Mouse (Mus musculus): ENCODE data around the gene Sp6. TPM values are rescaled to one million over a fixed set of nuclear protein-coding genes. Genes with fewer than 3 reads are reported as not detected.
A peak's percentile ranks its signal among the peaks of the same experiment; 100 is the strongest.

Sp6 gene
- polyA plus RNA-seq, 1 experiment from 2014 or later: 0.29 TPM

DNA sequence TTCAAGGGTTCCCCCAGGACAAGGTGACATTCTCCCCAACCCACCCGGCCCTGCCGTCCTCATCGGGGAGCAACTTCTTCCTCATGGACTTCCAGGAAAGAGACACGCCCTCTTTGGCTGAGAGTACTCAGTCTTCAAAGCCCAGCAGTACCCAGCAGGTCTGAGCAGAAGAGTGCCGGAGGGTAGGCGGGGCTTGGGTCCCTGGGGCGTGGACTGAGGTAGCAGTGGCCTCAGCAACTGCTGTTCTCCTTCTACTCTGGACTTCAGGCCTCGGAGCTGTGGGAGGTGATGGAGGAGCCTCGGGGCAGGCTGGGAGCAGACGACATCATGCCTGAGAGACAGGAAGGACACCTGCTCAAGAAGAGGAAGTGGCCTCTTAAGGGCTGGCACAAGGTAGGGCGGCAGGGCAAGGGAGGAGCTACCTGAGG is 39.0 kb downstream of the Sp6 start:
- Histone ChIP-seq H3K4me3 (replicated peaks) (peak overlapping the region; percentile 71), H3K4me1 (replicated peaks) (peaks cover 23% of the 10 kb centered on the region), H3K9ac (no peak overlapping the region), H3K36me3 (peaks cover 43% of the 10 kb centered on the region), H3K27ac (no peak overlapping the region), H3K27me3 (replicated peaks) (no peaks in the 10 kb centered on the region), H3K9me3 (no peaks in the 10 kb centered on the region), H3K4me2 (replicated peaks) (peak overlapping the region; percentile 89)
- 10% methylated on average over 11 of the region's 11 CpGs for WGBS
- ATAC-seq: peak; percentile 88

DNA sequence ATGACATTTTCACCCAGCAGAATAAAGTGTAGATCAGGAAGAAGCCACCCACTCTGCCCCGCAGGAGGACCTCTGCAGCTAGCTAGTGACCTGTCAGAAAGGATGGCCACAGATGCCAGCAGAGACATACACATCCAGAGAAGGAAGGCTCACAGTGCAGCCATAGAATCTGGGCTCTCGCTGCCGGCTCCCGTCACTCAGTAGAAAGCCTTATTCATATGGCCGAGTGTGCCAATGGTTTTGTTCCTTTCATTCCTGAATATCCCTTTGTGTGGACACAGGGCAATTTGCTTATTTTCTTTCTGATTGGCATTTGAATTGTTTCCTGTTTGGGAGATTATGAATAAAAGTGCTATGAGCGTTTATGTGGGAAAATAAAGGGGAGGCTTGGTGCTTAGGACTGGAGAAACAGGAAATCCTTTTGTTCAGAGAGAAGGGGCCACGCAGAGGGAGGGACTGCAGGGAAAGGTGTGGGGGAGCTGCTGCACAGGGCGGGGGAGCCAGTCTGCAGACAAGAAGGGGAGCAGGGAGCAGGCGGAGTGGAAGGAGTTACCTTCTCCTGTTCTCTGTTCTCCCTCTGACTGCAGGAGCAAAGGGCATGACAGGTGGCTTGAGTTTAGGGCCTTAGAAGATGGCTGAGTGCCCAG is 50.2 kb downstream of the Sp6 start:
- WGBS: 60% methylated on average over 9 of the region's 9 CpGs
- H3K4me3 ChIP-seq (replicated peaks): no peak overlapping the region
- H3K27ac ChIP-seq: peak overlapping the region; percentile 48; the same call in 1 of the 2 replicates
- H3K36me3 ChIP-seq: peaks cover 18% of the 10 kb centered on the region
- no peak overlapping the region for H3K4me2 ChIP-seq (replicated peaks)
- H3K27me3 ChIP-seq (replicated peaks): no peaks in the 10 kb centered on the region
- no peak for ATAC-seq
- H3K4me1 ChIP-seq (replicated peaks): 0 out of 2 replicates have a peak, but pooled peaks cover 3% of the 10 kb centered on the region
- H3K9ac ChIP-seq: no peak overlapping the region
- H3K9me3 ChIP-seq: no peaks in the 10 kb centered on the region

DNA sequence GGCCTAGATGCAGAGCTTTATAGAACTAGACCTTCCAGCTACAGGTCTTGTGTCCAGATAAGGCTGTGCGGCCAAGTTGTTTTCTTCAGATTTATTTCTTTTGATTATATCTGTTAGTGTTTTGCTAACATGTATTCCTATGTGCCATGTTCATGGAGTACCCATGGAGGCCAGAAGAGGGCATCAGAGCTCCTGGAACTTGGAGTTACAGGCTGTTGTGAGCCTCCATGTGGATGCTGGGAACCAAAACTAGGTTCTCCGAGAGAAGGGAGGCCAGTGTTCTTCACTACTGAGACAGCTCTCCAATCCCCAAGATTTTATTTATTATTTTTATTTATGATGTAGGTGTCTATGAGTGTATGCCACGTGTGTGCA is 50.7 kb downstream of the Sp6 start:
- Histone ChIP-seq H3K4me2 (replicated peaks) (no peak overlapping the region), H3K9ac (no peak overlapping the region), H3K4me1 (replicated peaks) (0 out of 2 replicates have a peak, but pooled peaks cover 3% of the 10 kb centered on the region), H3K36me3 (peaks cover 18% of the 10 kb centered on the region), H3K4me3 (replicated peaks) (no peak overlapping the region), H3K9me3 (no peaks in the 10 kb centered on the region), H3K27ac (0 out of 2 replicates have a peak overlapping the region, but pooled peaks have one; percentile 48), H3K27me3 (replicated peaks) (no peaks in the 10 kb centered on the region)
- WGBS: 89% methylated on average over 3 of the region's 3 CpGs
- ATAC-seq: no peak

DNA sequence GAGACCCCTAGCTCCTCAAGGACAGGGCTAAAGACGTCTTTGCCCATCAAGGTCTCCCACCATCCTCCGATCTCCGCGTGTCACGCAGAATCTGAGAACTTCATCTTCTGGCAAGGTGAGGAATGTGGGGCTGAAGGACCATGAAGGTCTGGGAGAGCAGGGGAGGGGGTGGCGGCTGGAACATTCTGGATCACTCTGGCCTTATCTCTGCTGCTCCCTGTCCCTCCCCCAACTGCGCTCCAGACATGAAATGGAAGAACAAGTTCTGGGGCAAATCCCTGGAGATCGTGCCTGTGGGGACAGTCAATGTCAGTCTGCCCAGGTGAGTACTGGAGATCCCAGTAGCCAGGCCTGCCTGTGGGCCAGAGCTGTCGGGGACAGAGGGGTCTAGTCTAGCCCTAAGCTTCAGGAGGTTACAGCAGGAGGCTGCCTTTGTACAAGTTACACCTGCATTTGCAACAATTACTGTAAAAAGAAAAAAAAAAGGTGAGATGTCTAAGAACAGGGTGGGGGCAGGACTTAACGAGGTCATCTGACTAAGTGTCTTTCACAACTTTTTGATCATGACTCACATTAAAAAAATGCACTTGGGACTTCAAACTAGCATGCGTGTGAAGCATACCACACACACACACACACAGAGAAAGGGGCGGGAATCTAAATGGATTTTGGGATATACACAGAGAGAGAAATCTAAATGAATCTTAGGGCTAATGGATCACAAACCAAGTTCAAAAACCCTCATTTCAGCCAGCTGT is 52.5 kb downstream of the Sp6 start:
- Histone ChIP-seq H3K9me3 (no peaks in the 10 kb centered on the region), H3K9ac (no peak overlapping the region), H3K4me3 (replicated peaks) (no peak overlapping the region), H3K4me1 (replicated peaks) (peaks cover 8% of the 10 kb centered on the region; the same call in 1 of the 2 replicates), H3K27me3 (replicated peaks) (no peaks in the 10 kb centered on the region), H3K36me3 (peaks cover 10% of the 10 kb centered on the region), H3K27ac (no peak overlapping the region), H3K4me2 (replicated peaks) (no peak overlapping the region)
- 84% methylated on average over 12 of the region's 12 CpGs for WGBS
- ATAC-seq: no peak

DNA sequence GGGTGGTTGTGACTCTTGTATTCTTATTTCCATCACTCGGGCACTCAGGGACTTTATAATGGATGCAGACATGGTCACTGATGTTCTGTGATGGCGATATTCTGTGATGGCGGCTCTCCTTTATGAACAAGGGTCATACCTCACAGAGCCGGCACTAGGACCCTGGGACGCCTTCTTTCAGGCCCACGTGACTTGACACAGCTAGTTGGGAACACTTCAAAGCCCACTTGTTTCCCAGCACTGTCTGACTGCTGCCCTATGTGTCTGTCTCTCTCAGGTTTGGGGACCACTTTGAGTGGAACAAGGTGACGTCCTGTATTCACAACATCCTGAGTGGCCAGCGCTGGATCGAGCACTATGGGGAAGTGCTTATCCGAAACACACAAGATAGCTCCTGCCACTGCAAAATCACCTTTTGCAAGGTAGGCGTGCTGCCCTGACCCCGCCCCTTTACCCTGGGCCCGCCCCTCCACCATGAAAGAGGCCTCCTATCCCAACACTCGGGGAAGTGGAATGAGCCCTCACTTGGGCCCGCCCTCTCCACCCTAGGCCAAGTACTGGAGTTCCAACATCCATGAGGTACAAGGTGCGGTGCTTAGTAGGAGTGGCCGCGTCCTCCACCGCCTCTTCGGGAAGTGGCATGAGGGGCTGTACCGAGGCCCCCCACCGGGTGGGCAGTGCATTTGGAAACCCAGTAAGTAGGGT is 53.6 kb downstream of the Sp6 start:
- 0 out of 2 replicates have a peak, but pooled peaks cover 3% of the 10 kb centered on the region for H3K36me3 ChIP-seq
- H3K27ac ChIP-seq: no peak overlapping the region
- H3K4me2 ChIP-seq (replicated peaks): no peak overlapping the region
- H3K9ac ChIP-seq: no peak overlapping the region
- H3K4me3 ChIP-seq (replicated peaks): no peak overlapping the region
- H3K9me3 ChIP-seq: no peaks in the 10 kb centered on the region
- peak; percentile 70 for ATAC-seq
- 49% methylated on average over 22 of the region's 22 CpGs for WGBS
- H3K27me3 ChIP-seq (replicated peaks): no peaks in the 10 kb centered on the region
- H3K4me1 ChIP-seq (replicated peaks): peaks cover 8% of the 10 kb centered on the region; the same call in 1 of the 2 replicates

DNA sequence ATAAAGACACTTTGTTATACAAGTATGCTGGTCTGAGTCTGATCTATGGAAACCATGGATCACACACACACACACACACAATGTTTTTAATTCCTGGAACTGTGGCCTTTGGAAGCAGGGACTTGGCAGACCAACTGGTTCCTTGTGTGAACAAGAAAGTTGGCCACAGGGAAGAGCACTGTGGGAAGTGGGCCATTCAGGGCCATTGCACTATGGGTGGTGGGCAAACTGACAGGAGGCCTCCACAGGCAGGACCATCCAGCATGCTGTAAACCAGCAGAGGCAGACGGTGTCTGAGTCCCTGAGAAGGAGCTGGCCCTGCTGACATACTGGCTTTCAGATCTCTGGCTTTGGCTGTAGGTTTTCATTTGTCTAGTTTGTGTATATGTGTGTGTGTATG is 56.1 kb downstream of the Sp6 start:
- ATAC-seq: no peak
- Histone ChIP-seq H3K4me1 (replicated peaks) (peaks cover 5% of the 10 kb centered on the region; the same call in 1 of the 2 replicates), H3K9ac (no peak overlapping the region), H3K4me3 (replicated peaks) (no peak overlapping the region), H3K27ac (no peak overlapping the region), H3K36me3 (0 out of 2 replicates have a peak, but pooled peaks cover 3% of the 10 kb centered on the region), H3K9me3 (no peaks in the 10 kb centered on the region), H3K27me3 (replicated peaks) (no peaks in the 10 kb centered on the region), H3K4me2 (replicated peaks) (no peak overlapping the region)
- WGBS: 55% methylated on average over 1 of the region's 1 CpGs

DNA sequence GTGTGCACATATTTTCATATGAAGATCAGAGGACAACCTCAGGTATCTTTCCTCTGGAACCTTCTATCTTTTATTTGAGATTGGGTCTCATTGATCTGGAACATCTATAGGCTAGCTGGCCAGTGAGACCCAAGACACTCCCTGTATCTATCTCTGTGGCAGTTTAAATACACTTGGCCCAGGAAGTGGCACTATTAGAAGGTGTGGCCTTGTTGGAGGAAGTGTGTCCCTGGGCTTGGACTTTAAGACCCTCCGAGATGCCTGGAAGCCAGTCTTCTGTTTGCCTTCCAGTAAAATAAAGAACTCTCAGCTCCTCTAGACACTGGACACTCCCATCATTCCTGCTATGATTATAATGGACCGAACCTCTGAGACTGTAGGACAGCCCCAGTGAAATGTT is 56.6 kb downstream of the Sp6 start:
- 73% methylated on average over 2 of the region's 2 CpGs for WGBS
- H3K4me1 ChIP-seq (replicated peaks): peaks cover 5% of the 10 kb centered on the region; the same call in 1 of the 2 replicates
- H3K4me3 ChIP-seq (replicated peaks): no peak overlapping the region
- no peaks in the 10 kb centered on the region for H3K9me3 ChIP-seq
- H3K27ac ChIP-seq: no peak overlapping the region
- H3K4me2 ChIP-seq (replicated peaks): no peak overlapping the region
- ATAC-seq: peak; percentile 61; the same call in 1 of the 2 replicates
- H3K36me3 ChIP-seq: 0 out of 2 replicates have a peak, but pooled peaks cover 3% of the 10 kb centered on the region
- H3K9ac ChIP-seq: no peak overlapping the region
- no peaks in the 10 kb centered on the region for H3K27me3 ChIP-seq (replicated peaks)

DNA sequence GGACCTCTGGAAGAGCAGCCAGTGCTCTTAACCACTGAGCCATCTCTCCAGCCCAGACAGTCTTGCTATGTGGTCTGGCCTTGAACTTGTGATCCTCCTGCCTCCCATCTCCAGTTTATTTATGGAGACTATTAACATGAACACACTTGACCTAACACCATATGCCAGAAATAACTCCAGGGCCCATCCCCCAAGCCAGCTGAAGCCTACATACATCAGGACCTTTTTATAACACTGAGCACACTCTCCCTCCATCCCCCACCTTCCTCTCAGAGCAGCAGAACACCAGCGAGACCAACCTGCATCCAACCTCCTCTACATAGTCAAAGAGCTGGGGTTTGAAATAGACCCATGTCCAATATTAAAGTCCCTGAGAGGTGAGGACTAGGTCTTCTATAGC is 57.9 kb downstream of the Sp6 start:
- Histone ChIP-seq H3K27ac (no peak overlapping the region), H3K4me2 (replicated peaks) (no peak overlapping the region), H3K9me3 (no peaks in the 10 kb centered on the region), H3K9ac (no peak overlapping the region), H3K27me3 (replicated peaks) (no peaks in the 10 kb centered on the region), H3K36me3 (0 out of 2 replicates have a peak, but pooled peaks cover 3% of the 10 kb centered on the region), H3K4me3 (replicated peaks) (no peak overlapping the region), H3K4me1 (replicated peaks) (peaks cover 5% of the 10 kb centered on the region; the same call in 1 of the 2 replicates)
- no peak for ATAC-seq
- 62% methylated on average over 1 of the region's 1 CpGs for WGBS

DNA sequence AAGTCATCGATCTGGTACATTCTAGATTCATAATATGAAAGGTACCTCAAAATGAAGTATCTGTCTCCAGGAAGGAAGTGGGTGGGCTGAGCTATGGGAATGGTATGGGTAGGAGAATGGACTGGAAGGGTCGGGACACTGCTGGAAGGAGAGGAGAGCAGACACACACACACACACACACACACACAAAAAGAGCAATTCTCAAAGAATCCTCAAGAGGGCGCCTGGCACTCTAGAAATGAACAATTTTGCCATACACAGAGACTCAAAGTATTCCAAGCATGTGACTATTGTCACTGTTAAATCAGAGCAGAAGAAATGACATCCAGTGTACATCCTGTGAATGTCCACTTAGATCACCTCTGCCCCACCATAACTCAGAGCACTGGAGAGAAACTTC is 59.3 kb downstream of the Sp6 start:
- Histone ChIP-seq H3K4me1 (replicated peaks) (peaks cover 5% of the 10 kb centered on the region; the same call in 1 of the 2 replicates), H3K9ac (no peak overlapping the region), H3K4me2 (replicated peaks) (no peak overlapping the region), H3K9me3 (no peaks in the 10 kb centered on the region), H3K27me3 (replicated peaks) (no peaks in the 10 kb centered on the region), H3K36me3 (no peaks in the 10 kb centered on the region), H3K27ac (no peak overlapping the region), H3K4me3 (replicated peaks) (no peak overlapping the region)
- 32% methylated on average over 3 of the region's 3 CpGs for WGBS
- 0 out of 2 replicates have a peak, but pooled peaks have one; percentile 26 for ATAC-seq

DNA sequence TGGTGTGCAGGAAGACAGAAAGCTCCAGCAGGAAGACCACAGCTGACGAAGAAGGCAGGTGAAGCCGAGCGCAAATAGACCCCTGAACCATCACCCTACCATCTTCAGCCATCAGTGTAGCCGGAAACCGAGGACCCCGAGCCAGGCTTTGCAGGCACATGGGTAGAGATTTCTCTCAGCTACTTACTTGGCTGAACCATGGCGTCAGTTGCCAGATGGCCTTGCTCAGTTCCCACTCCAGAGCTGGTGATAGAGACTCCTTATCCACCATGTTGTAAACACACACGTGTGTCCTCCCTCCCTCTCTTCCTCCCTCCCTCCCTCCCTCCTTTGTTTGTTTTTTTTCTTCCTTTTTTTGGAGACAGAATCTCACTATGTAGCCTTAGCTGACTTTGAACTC is 61.0 kb downstream of the Sp6 start:
- 58% methylated on average over 8 of the region's 8 CpGs for WGBS
- H3K9ac ChIP-seq: no peak overlapping the region
- H3K4me2 ChIP-seq (replicated peaks): no peak overlapping the region
- H3K9me3 ChIP-seq: no peaks in the 10 kb centered on the region
- H3K27me3 ChIP-seq (replicated peaks): no peaks in the 10 kb centered on the region
- no peak for ATAC-seq
- no peak overlapping the region for H3K4me3 ChIP-seq (replicated peaks)
- peaks cover 5% of the 10 kb centered on the region; the same call in 1 of the 2 replicates for H3K4me1 ChIP-seq (replicated peaks)
- no peak overlapping the region for H3K27ac ChIP-seq
- no peaks in the 10 kb centered on the region for H3K36me3 ChIP-seq
